Mouse (Mus musculus): Measurements from ENCODE around the gene Sfr1.

The Sfr1 gene

DNA sequence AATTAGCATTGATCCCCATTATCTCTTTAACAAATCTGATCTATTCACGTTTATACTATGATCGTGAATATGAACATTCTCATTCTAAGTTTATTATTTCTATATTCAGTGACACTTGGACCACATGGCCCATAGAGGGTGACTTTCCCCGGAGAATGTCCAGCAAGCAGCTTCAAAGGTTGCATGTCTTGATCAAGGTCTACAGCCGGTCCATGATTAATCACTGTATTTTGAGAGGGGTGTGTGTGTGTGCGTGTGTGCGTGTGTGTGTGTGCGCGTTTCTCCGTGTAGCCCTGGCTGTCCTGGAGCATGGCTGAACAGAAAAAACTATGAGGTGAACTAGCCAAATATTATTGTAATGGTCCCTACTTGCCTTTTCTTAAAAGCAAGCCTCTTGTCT lies 21.0 kb downstream of the Sfr1 start:
- DNase-seq (ENCODE audit: low read depth, low spot score): no peak

DNA sequence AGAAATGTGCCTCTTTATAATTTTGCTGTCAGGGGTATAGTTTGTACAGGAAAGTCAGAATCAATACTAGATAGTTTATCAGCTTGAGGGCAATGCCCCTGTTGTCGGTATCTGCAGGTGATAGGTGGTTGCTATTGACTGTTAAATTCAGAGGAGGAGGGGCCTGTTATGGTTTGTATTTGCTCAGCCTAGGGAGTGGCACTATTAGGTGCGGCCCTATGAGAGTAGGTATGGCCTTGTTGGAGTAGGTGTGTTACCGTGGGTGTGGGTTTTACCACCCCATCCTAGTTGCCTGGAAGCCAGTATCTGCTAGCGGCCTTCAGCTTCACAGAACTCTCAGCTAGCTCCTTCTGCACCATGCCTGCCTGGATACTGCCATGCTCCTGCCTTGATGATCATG lies 22.4 kb downstream of the Sfr1 start:
- no peak for DNase-seq (ENCODE audit: low read depth, low spot score)

DNA sequence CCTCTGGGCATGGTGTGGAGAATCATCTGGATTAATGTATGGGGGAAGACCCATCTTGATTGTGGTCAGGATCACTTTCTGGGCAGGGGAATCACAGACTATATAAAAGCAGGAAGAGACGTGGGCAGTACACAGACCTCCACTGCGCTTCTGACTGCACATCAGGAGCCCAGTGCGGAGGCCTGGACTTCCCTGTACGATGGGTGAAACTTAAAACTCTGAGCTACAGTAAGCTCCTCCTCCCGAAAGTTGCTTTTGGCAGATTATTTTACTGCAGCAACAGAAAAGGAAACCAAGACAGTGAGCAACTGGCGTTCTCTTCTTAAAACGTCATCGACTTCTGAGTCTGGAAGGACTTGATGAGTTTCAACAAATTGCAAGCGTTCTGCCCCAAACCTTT lies 23.4 kb downstream of the Sfr1 start:
- DNase-seq (ENCODE audit: low read depth, low spot score): no peak

DNA sequence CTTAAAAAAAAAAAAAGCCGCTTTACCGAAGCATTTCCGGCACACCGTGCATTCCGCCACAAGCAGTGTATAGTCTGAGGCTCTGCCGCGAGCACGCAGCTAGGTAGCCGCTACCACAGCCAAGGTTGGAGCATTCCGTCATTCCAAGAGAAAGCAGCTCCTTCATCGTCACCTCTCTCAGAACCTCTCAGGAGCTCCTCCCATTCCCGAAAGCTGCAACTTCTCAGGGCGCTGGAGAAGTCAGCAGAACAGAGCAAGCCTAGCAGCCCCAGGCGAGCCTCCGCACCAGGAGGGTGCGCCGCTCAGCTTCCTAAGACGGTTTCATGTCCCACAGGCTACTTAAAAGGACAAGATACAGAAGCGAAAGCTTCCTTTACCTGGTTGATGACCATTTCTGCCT lies 24.1 kb downstream of the Sfr1 start:
- no peak for DNase-seq (ENCODE audit: low read depth, low spot score)

DNA sequence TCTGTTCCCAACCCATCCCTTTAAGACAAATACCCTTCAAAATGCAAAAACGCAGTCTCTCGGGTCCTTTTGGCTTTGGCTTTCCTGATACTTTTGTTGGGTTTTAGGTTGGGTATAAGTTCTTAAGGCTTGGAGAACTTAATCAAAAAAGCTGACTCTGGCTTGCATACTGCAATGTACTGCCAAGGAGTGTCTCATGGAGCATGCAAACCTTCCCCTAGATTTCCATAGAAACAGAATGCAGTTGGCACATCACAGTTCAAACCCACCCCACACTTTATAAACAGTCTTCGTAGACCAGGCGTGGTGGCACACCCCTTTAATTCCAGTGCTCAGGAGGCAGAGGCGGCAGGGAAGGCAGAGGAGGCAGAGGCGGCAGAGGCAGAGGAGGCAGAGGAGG lies 46.4 kb downstream of the Sfr1 start:
- no peak for DNase-seq (ENCODE audit: low read depth, low spot score)

DNA sequence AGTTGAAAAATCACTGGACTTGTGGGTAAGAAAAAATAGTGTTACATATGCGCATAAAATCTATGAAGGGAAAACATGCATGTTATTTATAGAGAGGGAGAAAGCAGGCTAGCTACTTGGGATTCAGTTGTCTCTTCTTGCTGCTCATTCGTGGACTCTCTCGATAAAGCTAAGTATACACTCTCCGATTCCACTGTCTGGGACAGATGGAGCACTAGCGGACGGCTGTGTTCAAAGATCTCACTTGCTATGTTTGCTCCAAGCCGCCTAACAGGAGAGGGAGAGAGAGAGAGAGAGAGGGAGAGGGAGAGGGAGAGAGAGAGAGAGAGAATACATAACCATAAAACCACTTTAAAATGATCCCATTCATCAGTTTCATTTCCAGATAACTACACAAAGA lies 48.7 kb downstream of the Sfr1 start:
- DNase-seq (ENCODE audit: low read depth, low spot score): peak; percentile 59

DNA sequence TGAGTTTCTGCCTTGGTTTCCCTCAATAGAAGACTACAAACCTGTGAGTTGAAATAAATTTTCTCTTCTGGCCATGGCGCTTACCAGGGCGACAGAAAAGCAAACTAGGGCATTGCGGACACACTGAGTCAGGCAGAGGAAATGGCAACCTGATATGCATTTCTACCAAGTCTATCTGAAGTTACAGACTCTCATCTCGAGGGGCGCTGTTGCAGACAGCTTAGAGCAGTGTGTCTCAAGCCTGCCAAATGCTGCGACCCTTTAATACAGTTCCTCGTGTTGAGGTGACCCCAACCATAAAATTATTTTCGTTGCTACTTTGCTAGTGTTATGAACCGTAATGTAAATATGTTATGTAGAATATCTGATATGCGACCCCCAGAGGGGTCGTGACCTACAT lies 49.5 kb downstream of the Sfr1 start:
- DNase-seq (ENCODE audit: low read depth, low spot score): no peak

DNA sequence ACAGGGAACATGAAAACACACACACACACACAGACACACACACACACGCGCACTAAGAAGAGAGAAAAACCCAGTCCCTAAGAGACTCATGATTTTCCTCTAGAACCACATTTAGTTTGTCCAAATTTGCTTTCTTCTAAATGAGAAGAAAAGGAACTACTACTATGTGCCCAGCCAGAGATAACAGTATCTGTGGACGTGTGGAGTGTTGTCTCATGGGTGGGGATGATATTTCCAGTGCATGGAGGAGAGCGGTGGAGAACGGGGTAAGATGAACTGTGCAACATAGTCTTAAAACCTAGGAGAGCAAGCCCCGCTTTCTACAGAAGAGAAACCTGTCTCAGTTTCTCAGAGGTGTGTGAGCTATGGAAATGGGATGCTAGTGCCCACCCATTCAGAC lies 52.4 kb downstream of the Sfr1 start:
- no peak for DNase-seq (ENCODE audit: low read depth, low spot score)
